Mouse (Mus musculus) gastrocnemius, adult 2 months (tissue): ENCODE results near the gene Itpr2. TPM values are rescaled to one million over a fixed set of nuclear protein-coding genes. Genes with fewer than 3 reads are reported as not detected.
A peak's percentile ranks its signal among the peaks of the same experiment; 100 is the strongest.

Experiments
- DNase-seq: peaks from one replicate; pipeline ENCODE4 v3.0.0; 2022
- H3K27ac ChIP-seq: fragments of 200-600 bp; 2 replicates; pipeline ENCODE4 v1.8.1; 2022; ENCODE audit warnings: mild to moderate bottlenecking
- H3K4me3 ChIP-seq: fragments of 200-600 bp; 2 replicates; pipeline ENCODE4 v1.8.1; 2022; ENCODE audit warnings: mild to moderate bottlenecking, moderate library complexity
- CTCF ChIP-seq: fragments of 200-600 bp; IDR thresholded peaks from 2 replicates; pipeline ENCODE4 v1.8.1; 2022; ENCODE audit warnings: antibody characterized with exemption, mild to moderate bottlenecking, moderate library complexity
- intact Hi-C: fragments of 180-260 bp; cut with DNase I; formaldehyde crosslinking; loops from one replicate; pipeline ENCODE4 v1.15.1; 2025
- total RNA-seq, 2 experiments: library from RNA; stranded (reverse); gene quantifications; 2 replicates each; pipeline ENCODE4 v1.2.3; 2021

Gene Itpr2
- total RNA-seq, 2 experiments from 2014 or later = 7.4 to 9.9 TPM

DNA sequence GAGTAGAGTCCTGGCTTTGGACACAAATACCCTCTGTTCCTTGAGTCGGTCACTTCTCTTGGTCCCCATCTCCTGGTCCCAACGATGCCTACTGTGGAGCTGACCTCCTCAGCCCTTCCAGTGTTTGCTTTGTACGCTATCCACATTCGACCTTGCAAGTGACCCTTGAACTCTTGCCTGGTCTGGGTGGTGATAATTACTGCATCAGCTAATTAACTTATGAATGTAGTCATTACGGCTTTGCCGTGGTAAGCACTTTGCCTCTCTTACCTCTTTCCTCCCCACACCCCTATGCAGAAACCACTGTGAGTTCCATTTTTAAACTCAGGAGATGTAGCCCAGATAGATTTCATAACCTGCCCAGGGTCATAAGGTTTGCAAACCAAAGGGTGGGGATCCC is 1.8 kb downstream of the Itpr2 start:
- Histone ChIP-seq H3K27ac (peak overlapping the region; percentile 89), H3K4me3 (peak overlapping the region; percentile 85)
- no peak for TF ChIP-seq CTCF

GRCm38 (mm10) chr6:146499566-146499965 is 2.5 kb downstream of the Itpr2 start:
- intact Hi-C loops = no loop called here
- Histone ChIP-seq H3K27ac (no peak overlapping the region), H3K4me3 (no peak overlapping the region)
- TF ChIP-seq CTCF = no peak
- DNase-seq = no peak

More for the DNA sequence above, 1.8 kb downstream of the Itpr2 start:
- intact Hi-C loops = loop anchor here (2.0 to 5.0 kb wide), 3 partner anchors 33 to 89 kb away; partner anchors contain the start of genes Fgfr1op2 and Ints13
- DNase-seq = no peak

DNA sequence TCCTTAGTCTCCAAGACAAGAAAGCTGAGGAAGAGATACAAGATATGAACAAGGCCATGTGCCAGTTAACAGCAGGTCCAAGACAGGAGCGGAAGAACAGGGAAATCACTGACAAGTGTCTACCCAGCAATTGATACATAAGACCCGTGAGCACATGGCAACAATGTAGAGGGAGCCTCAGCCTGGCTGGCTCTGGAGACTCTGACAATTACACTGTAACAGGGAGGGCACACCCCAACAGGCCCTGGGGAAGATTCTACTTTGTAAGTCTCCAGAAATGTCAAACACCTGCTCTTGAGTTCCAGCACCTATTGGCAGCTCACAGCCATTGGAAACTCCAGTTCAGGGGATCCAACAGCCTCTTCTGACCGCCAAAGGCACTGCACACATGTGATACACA is 3.6 kb downstream of the Itpr2 start:
- H3K4me3 ChIP-seq = no peak overlapping the region
- no peak for TF ChIP-seq CTCF
- intact Hi-C loops = no loop called here

GRCm38 (mm10) chr6:146497866-146498265 is 4.2 kb downstream of the Itpr2 start:
- Histone ChIP-seq H3K27ac (no peak overlapping the region), H3K4me3 (no peak overlapping the region)
- DNase-seq = no peak
- intact Hi-C loops = no loop called here
- TF ChIP-seq CTCF = no peak

More for the DNA sequence above, 3.6 kb downstream of the Itpr2 start:
- H3K27ac ChIP-seq = no peak overlapping the region
- DNase-seq = no peak

GRCm38 (mm10) chr6:146497435-146497834 is 4.6 kb downstream of the Itpr2 start:
- DNase-seq = no peak
- intact Hi-C loops = no loop called here
- no peak overlapping the region for H3K27ac ChIP-seq
- H3K4me3 ChIP-seq = no peak overlapping the region
- TF ChIP-seq CTCF = no peak

DNA sequence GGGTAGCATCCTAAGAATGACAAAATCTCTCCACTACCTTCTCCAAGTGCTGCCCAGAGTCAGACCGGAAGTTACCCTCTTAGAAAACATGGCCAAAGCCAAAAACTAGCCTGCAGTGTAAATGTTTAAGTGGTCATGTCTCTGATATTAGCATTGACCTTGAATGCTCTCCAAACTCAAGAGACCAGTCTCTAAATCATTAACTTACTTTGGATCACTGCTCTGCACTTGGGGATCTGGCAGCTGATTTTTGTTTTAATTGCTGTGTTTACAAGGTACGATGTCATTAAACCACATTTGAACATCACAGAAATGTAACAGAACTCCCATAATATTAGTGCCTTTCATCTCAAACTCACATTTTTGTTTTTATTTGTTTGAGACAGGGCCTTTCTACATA is 10.3 kb downstream of the Itpr2 start:
- intact Hi-C loops = no loop called here
- no peak for TF ChIP-seq CTCF
- no peak for DNase-seq
- no peak overlapping the region for H3K27ac ChIP-seq
- H3K4me3 ChIP-seq = no peak overlapping the region

GRCm38 (mm10) chr6:146490416-146490960 is 11.5 kb downstream of the Itpr2 start:
- no peak overlapping the region for H3K27ac ChIP-seq
- DNase-seq = no peak

DNA sequence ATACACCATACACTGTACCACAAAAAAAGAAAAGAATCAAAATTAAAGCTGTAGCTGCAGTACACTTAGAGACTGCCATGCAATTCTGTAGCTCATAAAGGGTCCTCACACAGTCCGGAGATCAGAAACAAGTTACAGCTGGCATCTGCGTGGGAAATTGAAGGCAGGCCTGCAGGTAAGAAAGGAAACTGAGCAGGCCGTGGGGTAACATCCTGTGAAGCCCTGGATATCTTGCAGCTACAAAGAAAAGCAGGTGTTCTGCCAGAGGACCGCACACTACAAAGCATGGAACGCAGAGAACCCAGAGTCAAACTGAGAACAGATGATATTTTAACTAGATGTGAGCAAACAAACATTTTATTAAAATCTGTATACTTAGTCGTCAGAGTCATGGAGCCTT is 12.2 kb downstream of the Itpr2 start:
- no peak for TF ChIP-seq CTCF
- no peak for DNase-seq
- no peak overlapping the region for H3K4me3 ChIP-seq
- intact Hi-C loops = no loop called here
- H3K27ac ChIP-seq = no peak overlapping the region

More at GRCm38 (mm10) chr6:146490416-146490960, 11.5 kb downstream of the Itpr2 start:
- H3K4me3 ChIP-seq = no peak overlapping the region
- TF ChIP-seq CTCF = no peak
- intact Hi-C loops = no loop called here

DNA sequence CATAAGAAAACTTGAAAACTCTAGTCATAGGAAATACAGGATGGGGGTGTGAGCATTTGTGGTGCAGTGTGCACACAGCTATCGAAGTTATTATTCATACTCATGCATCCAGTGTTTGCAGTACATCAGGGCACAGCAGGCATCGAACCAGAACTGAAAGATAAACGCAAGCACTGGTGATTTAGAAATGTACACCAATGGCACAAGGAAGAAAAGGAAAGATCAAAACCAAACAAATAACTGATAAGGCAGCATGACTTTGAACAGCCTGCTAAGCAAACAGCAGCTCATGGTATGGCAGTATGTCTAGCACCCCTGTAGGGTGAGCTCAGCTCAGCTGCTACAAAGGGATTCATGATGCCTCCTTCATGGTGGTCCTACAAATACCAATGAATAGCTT is 13.3 kb downstream of the Itpr2 start:
- DNase-seq = no peak
- Histone ChIP-seq H3K27ac (no peak overlapping the region), H3K4me3 (no peak overlapping the region)
- TF ChIP-seq CTCF = no peak
- intact Hi-C loops = no loop called here

DNA sequence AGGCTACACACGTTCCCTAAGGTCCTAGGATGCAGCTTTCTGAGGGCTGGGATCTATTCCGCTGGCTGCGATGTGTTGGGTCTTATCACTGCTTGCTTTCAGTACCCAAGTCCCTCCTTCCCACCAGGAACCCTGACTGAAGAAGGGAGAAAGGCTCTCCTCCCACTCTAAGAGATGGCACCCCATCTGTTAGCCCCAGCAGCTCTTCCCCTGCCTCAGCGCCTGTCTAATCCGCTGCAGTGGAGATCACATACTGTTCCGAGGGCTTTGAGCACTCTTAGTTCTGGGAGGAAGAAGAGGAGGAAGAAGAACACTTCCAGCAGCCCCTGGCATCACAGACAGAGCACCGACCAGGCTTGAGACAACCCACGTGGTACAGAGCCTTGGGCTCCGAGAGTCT is 14.9 kb downstream of the Itpr2 start:
- intact Hi-C loops = no loop called here
- no peak for DNase-seq
- Histone ChIP-seq H3K27ac (no peak overlapping the region), H3K4me3 (no peak overlapping the region)
- no peak for TF ChIP-seq CTCF

DNA sequence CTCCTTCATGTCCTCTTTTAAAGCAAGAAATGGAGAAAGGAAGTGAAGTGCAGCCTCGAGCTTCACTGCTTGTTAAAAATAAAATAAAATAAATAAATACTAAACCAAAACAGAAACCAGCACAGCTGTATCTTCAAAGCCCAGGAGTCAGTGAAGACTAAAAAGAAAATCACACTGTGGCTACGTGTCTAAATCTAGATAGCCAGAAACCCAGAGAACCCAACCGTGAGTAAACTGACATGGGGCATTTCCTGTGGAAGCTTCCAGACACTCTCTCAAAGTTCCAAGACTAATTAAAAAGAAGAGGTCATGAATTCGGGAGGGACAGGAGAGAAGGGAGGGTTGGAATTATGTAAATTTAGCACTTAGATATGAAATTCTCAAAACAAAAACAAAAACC is 15.9 kb downstream of the Itpr2 start:
- H3K4me3 ChIP-seq = no peak overlapping the region
- no peak for DNase-seq
- TF ChIP-seq CTCF = no peak
- peak overlapping the region; percentile 48 for H3K27ac ChIP-seq
- intact Hi-C loops = no loop called here

DNA sequence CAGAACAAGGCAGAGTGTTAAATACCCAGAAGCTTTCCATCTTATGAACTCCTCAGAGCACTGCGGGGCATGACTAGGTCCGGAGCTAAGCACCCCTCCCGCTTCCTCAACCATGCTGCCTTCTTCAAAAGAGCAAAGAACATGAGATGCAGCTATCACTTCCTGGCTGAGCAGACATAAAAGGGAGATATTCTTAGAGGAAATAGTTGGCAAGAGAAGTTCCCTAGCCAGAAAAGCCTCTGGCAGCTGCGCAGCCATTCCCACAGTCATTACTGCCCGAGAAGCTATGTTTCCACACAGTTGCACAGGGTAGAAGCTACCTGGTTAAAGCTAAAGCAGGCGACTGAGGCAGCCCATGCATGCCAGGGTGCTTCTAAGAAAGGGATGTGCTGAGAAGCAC is 20.6 kb downstream of the Itpr2 start:
- DNase-seq = peak; percentile 53
- intact Hi-C loops = no loop called here
- Histone ChIP-seq H3K27ac (peak overlapping the region; percentile 48), H3K4me3 (peak overlapping the region; percentile 41)
- no peak for TF ChIP-seq CTCF

GRCm38 (mm10) chr6:146480925-146481324 is 21.1 kb downstream of the Itpr2 start:
- Histone ChIP-seq H3K27ac (peak overlapping the region; percentile 48; the same call in 1 of the 2 replicates), H3K4me3 (peak overlapping the region; percentile 41)
- TF ChIP-seq CTCF = no peak
- no peak for DNase-seq
- intact Hi-C loops = no loop called here
